Mouse (Mus musculus) kidney, adult 2 months (tissue): ENCODE measurements around the gene Nxnl1. TPM values are rescaled to one million over a fixed set of nuclear protein-coding genes. Genes with fewer than 3 reads are reported as not detected.

Source experiments
- DNase-seq: peaks from one replicate; pipeline ENCODE4 v3.0.0; 2021
- H3K27ac ChIP-seq: fragments of 200-500 bp; 2 replicates; pipeline ENCODE4 v1.5.1; 2012; ENCODE audit warnings: low read depth, low read length, control low read depth, inconsistent platforms; ENCODE audit not compliant: insufficient read depth
- H3K27me3 ChIP-seq: fragments of 200-500 bp; replicated peaks from 2 replicates; pipeline ENCODE4 v1.6.1; 2012; ENCODE audit warnings: mild to moderate bottlenecking, moderate library complexity, low read length, inconsistent platforms; ENCODE audit not compliant: control insufficient read depth, insufficient read depth
- H3K36me3 ChIP-seq: fragments of 200-500 bp; 2 replicates; pipeline ENCODE4 v1.6.1; 2012; ENCODE audit warnings: mild to moderate bottlenecking, moderate library complexity, low read length, inconsistent platforms; ENCODE audit not compliant: control insufficient read depth, insufficient read depth
- H3K4me1 ChIP-seq: fragments of 200-500 bp; 2 replicates; pipeline ENCODE4 v1.6.1; 2011; ENCODE audit warnings: low read length; ENCODE audit not compliant: control insufficient read depth, insufficient read depth
- H3K4me3 ChIP-seq: fragments of 200-500 bp; 2 replicates; pipeline ENCODE4 v1.5.1; 2011; ENCODE audit warnings: mild to moderate bottlenecking, low read depth, low read length, control low read depth; ENCODE audit not compliant: insufficient read depth
- CTCF ChIP-seq: fragments of 200-500 bp; conservative IDR thresholded peaks from 2 replicates; pipeline ENCODE4 v1.5.1; 2011; ENCODE audit warnings: low read depth, mild to moderate bottlenecking, control low read depth, low read length, moderate library complexity, mixed read lengths; ENCODE audit not compliant: insufficient read depth, insufficient read length
- POLR2A ChIP-seq: fragments of 200-500 bp; IDR thresholded peaks from one replicate; pipeline ENCODE4 v1.6.1; 2011; ENCODE audit warnings: low read depth, low read length, control low read depth
- WGBS: fragments of 180-500 bp; shearing (Covaris S2); methylation state at CpG from one replicate; pipeline ENCODE4 v1.1.7; 2018; 5-methylcytosine and 5-hydroxymethylcytosine counted together
- polyA plus RNA-seq: library from polyadenylated mRNA; depleted of rRNA; stranded (reverse); fragments of >200 nt; gene quantifications from 2 replicates; pipeline ENCODE4 v1.2.3, GENCODE M21; 2012

The Nxnl1 gene
- polyA plus RNA-seq, 1 experiment: 0.14 TPM

GRCm38 (mm10) chr8:71586891-71587290, 20.5 kb upstream of the Nxnl1 start:
- Histone ChIP-seq H3K27ac (no peak overlapping the region), H3K4me1 (peaks cover 2% of the 10 kb centered on the region; the same call in 1 of the 2 replicates), H3K4me3 (no peak overlapping the region), H3K36me3 (no peaks in the 10 kb centered on the region; the same call in 1 of the 2 replicates), H3K27me3 (no peaks in the 10 kb centered on the region)
- 73% methylated on average over 2 of the region's 2 CpGs for WGBS
- peak; percentile 63 for DNase-seq
- no peak for TF ChIP-seq POLR2A
- peak; percentile 69 for TF ChIP-seq CTCF

- TF ChIP-seq POLR2A: no peak
- TF ChIP-seq CTCF: no peak
- H3K27ac ChIP-seq: no peak overlapping the region
- no peaks in the 10 kb centered on the region; the same call in 1 of the 2 replicates for H3K36me3 ChIP-seq
- 85% methylated on average over 7 of the region's 9 CpGs for WGBS
- H3K4me3 ChIP-seq: no peak overlapping the region
- H3K27me3 ChIP-seq: no peaks in the 10 kb centered on the region
- DNase-seq: no peak
- H3K4me1 ChIP-seq: no peaks in the 10 kb centered on the region
These were observed 13.8 kb upstream of the Nxnl1 start for GRCm38 (mm10) chr8:71580201-71580600.

- H3K36me3 ChIP-seq: no peaks in the 10 kb centered on the region
- H3K27ac ChIP-seq: no peak overlapping the region
- no peaks in the 10 kb centered on the region for H3K4me1 ChIP-seq
- WGBS: 85% methylated on average over 14 of the region's 14 CpGs
- no peak for DNase-seq
- TF ChIP-seq CTCF: no peak
- no peak for TF ChIP-seq POLR2A
- no peaks in the 10 kb centered on the region for H3K27me3 ChIP-seq
- H3K4me3 ChIP-seq: no peak overlapping the region
These were observed 13.1 kb upstream of the Nxnl1 start for GRCm38 (mm10) chr8:71579476-71579875.

- Histone ChIP-seq H3K27ac (no peak overlapping the region), H3K36me3 (no peaks in the 10 kb centered on the region), H3K4me3 (no peak overlapping the region), H3K4me1 (no peaks in the 10 kb centered on the region), H3K27me3 (no peaks in the 10 kb centered on the region)
- WGBS: 53% methylated on average over 1 of the region's 1 CpGs
- no peak for TF ChIP-seq POLR2A
- TF ChIP-seq CTCF: no peak
- DNase-seq: no peak
These were observed 12.6 kb upstream of the Nxnl1 start for GRCm38 (mm10) chr8:71579009-71579408.

- 72% methylated on average over 4 of the region's 4 CpGs for whole genome bisulfite sequencing
- TF ChIP-seq POLR2A (no peak), CTCF (no peak)
- Histone ChIP-seq H3K4me3 (no peak overlapping the region), H3K36me3 (no peaks in the 10 kb centered on the region), H3K27me3 (no peaks in the 10 kb centered on the region), H3K4me1 (no peaks in the 10 kb centered on the region), H3K27ac (no peak overlapping the region)
- no peak for DNase-seq
These were observed 11.5 kb upstream of the Nxnl1 start for GRCm38 (mm10) chr8:71577856-71578387.

GRCm38 (mm10) chr8:71575020-71575419, 8.6 kb upstream of the Nxnl1 start:
- no peak for DNase-seq
- Histone ChIP-seq H3K4me1 (peaks cover 5% of the 10 kb centered on the region; the same call in 1 of the 2 replicates), H3K27me3 (no peaks in the 10 kb centered on the region), H3K4me3 (no peak overlapping the region), H3K36me3 (no peaks in the 10 kb centered on the region), H3K27ac (no peak overlapping the region)
- TF ChIP-seq POLR2A (no peak), CTCF (no peak)
- WGBS: 56% methylated on average over 1 of the region's 1 CpGs

- H3K4me3 ChIP-seq: no peak overlapping the region
- no peaks in the 10 kb centered on the region for H3K36me3 ChIP-seq
- no peak overlapping the region; the same call in 1 of the 2 replicates for H3K27ac ChIP-seq
- no peak for TF ChIP-seq POLR2A
- no peak for TF ChIP-seq CTCF
- peaks cover 5% of the 10 kb centered on the region; the same call in 1 of the 2 replicates for H3K4me1 ChIP-seq
- DNase-seq: no peak
- H3K27me3 ChIP-seq: no peaks in the 10 kb centered on the region
- WGBS: 70% methylated on average over 7 of the region's 7 CpGs
These were observed 8.0 kb upstream of the Nxnl1 start for GRCm38 (mm10) chr8:71574426-71574825.
